Mouse (Mus musculus) lung, embryonic 16.5 days (tissue): ENCODE measurements around the gene Mon2. TPM values are rescaled to one million over a fixed set of nuclear protein-coding genes. Genes with fewer than 3 reads are reported as not detected.
"Not testable (repeated sequence)": the region's sequence is repeated elsewhere in the genome, so short reads cannot be mapped to it uniquely, and the experiment has no call there.

Source experiments
- ATAC-seq: fragments of 200-750 bp; cut with Nextera tagmentation; 2 replicates; pipeline ENCODE4 v1.8.0; 2017; ENCODE audit warnings: low read depth, mild to moderate bottlenecking, moderate library complexity
- H3K27ac ChIP-seq: fragments of 300-500 bp; sonication (generic); 2 replicates; pipeline ENCODE4 v1.5.1; 2014; ENCODE audit warnings: mild to moderate bottlenecking, control low read depth, low read length
- H3K27me3 ChIP-seq: fragments of 300-500 bp; sonication (generic); 2 replicates; pipeline ENCODE4 v1.6.1; 2014; ENCODE audit warnings: low read depth, low read length, mixed read lengths; ENCODE audit not compliant: control insufficient read depth, insufficient read depth
- H3K36me3 ChIP-seq: fragments of 300-500 bp; sonication (generic); 2 replicates; pipeline ENCODE4 v1.6.1; 2014; ENCODE audit warnings: low read length; ENCODE audit not compliant: control insufficient read depth, insufficient read depth
- H3K4me1 ChIP-seq: fragments of 300-500 bp; sonication (generic); replicated peaks from 2 replicates; pipeline ENCODE4 v1.6.1; 2014; ENCODE audit warnings: low read length, mixed read lengths; ENCODE audit not compliant: control insufficient read depth, insufficient read depth
- H3K4me2 ChIP-seq: fragments of 300-500 bp; sonication (generic); 2 replicates; pipeline ENCODE4 v1.6.1; 2014; ENCODE audit warnings: low read depth, low read length, control low read depth
- H3K4me3 ChIP-seq: fragments of 300-500 bp; sonication (generic); 2 replicates; pipeline ENCODE4 v1.5.1; 2014; ENCODE audit warnings: mild to moderate bottlenecking, low read length, control low read depth
- H3K9ac ChIP-seq: fragments of 300-500 bp; sonication (generic); 2 replicates; pipeline ENCODE4 v1.6.1; 2014; ENCODE audit warnings: low read length, control low read depth
- H3K9me3 ChIP-seq: fragments of 300-500 bp; sonication (generic); 2 replicates; pipeline ENCODE4 v1.6.1; 2016; ENCODE audit warnings: low read length; ENCODE audit not compliant: control insufficient read depth
- WGBS: fragments of 180-500 bp; shearing (Covaris S2); extraction: QIAGEN DNeasy Blood & Tissue Kit; methylation state at CpG from one replicate; pipeline ENCODE4 v1.1.7; 2014; 5-methylcytosine and 5-hydroxymethylcytosine counted together
- polyA plus RNA-seq: library from polyadenylated mRNA; unstranded; fragments of >200 nt; fragmentation: Nextera tagmentation; extraction: Ambion mirVana; gene quantifications from 2 replicates; pipeline ENCODE4 v1.2.1, GENCODE M21; 2015

The Mon2 gene
- polyA plus RNA-seq, 1 experiment from 2014 or later: 19.3 TPM

DNA sequence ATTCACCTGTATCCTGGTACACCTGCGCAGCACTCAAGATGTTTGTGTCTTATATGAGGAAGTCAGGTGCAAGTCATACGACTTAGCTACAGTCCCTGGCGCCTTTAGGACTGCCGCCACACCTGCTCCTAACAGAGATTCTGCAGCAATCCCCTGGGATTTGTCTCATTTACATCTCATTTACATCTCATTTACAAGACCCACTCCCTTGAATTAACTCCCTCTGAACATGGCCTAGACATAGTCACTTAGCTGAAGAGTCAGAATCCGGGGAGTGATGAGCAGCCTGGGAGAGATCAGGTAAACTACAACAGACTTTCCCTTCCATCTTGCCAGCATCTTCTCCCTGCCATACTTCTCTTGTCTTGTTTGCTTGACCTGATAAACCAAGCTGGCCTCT, 110.7 kb downstream of the Mon2 start:
- WGBS: 91% methylated on average over 4 of the region's 5 CpGs

DNA sequence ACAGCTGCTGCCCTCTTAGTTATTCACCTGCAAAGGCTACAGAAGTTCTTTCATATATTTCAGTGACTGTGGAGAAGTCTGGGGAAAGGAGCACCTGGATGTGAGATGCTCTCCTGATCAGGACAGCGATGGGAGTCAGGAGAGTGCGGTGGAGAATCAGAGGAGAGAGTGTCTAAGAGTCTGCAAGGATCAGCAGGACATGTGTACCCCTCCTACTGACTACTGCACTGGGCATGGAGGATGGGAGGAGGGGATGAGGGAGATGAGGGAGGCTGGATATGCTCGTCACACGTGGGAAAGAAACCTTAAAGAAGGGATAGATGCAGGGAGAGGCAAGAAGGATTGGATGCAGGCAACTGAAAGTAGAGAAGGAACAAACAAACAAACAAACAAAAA, 112.1 kb downstream of the Mon2 start:
- H3K36me3 ChIP-seq: no peaks in the 10 kb centered on the region
- no peaks in the 10 kb centered on the region for H3K27me3 ChIP-seq
- H3K4me1 ChIP-seq: peaks cover 8% of the 10 kb centered on the region
- ATAC-seq: no peak
- WGBS: 46% methylated on average over 4 of the region's 4 CpGs
- no peak overlapping the region for H3K4me2 ChIP-seq
- peak overlapping the region; percentile 49; the same call in 1 of the 2 replicates for H3K9ac ChIP-seq
- H3K27ac ChIP-seq: no peak overlapping the region
- H3K4me3 ChIP-seq: no peak overlapping the region
- H3K9me3 ChIP-seq: no peaks in the 10 kb centered on the region

More for the DNA sequence above, 110.7 kb downstream of the Mon2 start:
- not testable (repeated sequence) for H3K9ac ChIP-seq, H3K4me3 ChIP-seq, H3K4me2 ChIP-seq, H3K4me1 ChIP-seq, H3K36me3 ChIP-seq, H3K27me3 ChIP-seq, H3K27ac ChIP-seq, ATAC-seq, H3K9me3 ChIP-seq

DNA sequence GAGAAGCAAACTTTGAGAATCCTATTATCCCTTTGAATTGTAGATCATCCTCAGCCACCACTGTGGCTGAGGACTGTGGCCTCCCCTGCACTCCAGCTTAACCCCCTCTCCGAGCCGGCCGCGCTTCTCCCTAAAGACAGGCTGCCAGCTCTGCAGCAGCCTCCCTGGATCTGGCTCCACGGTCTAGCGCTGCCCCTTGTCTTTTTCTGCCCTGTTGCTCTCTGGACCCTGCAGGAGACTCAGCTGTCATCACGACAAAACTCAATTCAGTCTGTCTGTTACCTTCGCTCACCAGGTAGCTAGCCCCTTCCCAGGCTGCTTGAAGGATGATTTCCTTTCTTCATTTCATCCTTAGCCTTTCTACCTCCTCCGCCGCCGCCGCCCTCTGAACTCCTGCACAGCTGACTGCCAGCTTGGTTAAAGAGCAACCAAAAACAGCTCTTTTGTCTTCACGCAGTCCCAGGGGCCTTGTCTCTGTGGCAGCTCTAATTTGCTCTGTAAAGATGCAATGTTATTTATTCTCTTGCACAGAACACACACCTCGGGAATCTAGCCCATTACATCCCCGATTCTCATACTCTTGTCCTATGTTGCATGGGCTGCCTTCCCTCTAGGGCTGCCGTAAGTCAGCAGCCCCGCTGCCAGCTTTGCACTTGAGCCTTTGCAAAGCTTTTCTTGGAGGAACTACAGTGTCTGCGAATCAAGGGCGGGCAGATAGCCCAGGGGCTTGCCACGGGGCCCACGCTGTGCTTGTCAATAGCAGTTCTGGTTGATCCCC, 112.7 kb downstream of the Mon2 start:
- H3K27me3 ChIP-seq: no peaks in the 10 kb centered on the region
- H3K4me2 ChIP-seq: peak overlapping the region; percentile 52
- ATAC-seq: no peak
- WGBS: 7% methylated on average over 21 of the region's 21 CpGs
- H3K27ac ChIP-seq: no peak overlapping the region
- peak overlapping the region; percentile 21 for H3K4me3 ChIP-seq
- H3K36me3 ChIP-seq: no peaks in the 10 kb centered on the region
- H3K9me3 ChIP-seq: no peaks in the 10 kb centered on the region
- H3K4me1 ChIP-seq: peaks cover 8% of the 10 kb centered on the region
- peak overlapping the region; percentile 49; the same call in 1 of the 2 replicates for H3K9ac ChIP-seq

GRCm38 (mm10) chr10:122962651-122963050, 113.7 kb downstream of the Mon2 start:
- Histone ChIP-seq H3K9me3 (no peaks in the 10 kb centered on the region), H3K4me1 (peaks cover 8% of the 10 kb centered on the region), H3K27me3 (no peaks in the 10 kb centered on the region), H3K4me3 (no peak overlapping the region), H3K27ac (no peak overlapping the region), H3K9ac (no peak overlapping the region), H3K4me2 (no peak overlapping the region), H3K36me3 (no peaks in the 10 kb centered on the region)
- 72% methylated on average over 9 of the region's 9 CpGs for WGBS
- ATAC-seq: no peak

DNA sequence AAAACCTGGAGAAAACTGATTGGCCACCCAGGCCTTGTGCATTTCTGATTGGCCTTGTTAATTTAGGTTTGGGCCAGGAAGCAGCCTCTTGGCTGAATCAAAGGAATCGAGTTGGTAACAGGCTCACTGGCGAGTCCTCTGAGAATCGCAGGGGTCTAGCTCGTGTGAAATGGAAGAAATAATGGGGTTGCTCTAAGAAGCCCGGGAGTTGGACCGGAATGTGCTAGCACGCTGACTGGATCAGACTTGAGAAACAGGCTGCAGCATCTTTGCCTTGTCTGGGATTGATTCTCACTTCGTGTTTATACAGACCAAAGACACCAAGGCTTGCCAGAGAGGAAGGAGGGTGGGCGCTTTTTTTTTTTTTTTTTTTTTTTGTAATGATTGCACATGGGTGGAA, 114.8 kb downstream of the Mon2 start:
- no peaks in the 10 kb centered on the region for H3K36me3 ChIP-seq
- H3K9me3 ChIP-seq: no peaks in the 10 kb centered on the region
- no peak overlapping the region for H3K4me2 ChIP-seq
- no peak overlapping the region for H3K9ac ChIP-seq
- H3K27me3 ChIP-seq: no peaks in the 10 kb centered on the region
- ATAC-seq: peak; percentile 21; the same call in 1 of the 2 replicates
- no peak overlapping the region for H3K27ac ChIP-seq
- no peak overlapping the region for H3K4me3 ChIP-seq
- 50% methylated on average over 9 of the region's 9 CpGs for WGBS
- H3K4me1 ChIP-seq: peaks cover 8% of the 10 kb centered on the region

GRCm38 (mm10) chr10:122960738-122961137, 115.6 kb downstream of the Mon2 start:
- peak overlapping the region; percentile 28; the same call in 1 of the 2 replicates for H3K9ac ChIP-seq
- ATAC-seq: peak; percentile 32; the same call in 1 of the 2 replicates
- H3K9me3 ChIP-seq: no peaks in the 10 kb centered on the region
- no peak overlapping the region for H3K27ac ChIP-seq
- H3K27me3 ChIP-seq: no peaks in the 10 kb centered on the region
- 41% methylated on average over 16 of the region's 16 CpGs for WGBS
- H3K4me2 ChIP-seq: peak overlapping the region; percentile 9; the same call in 1 of the 2 replicates
- peaks cover 8% of the 10 kb centered on the region for H3K4me1 ChIP-seq
- H3K36me3 ChIP-seq: no peaks in the 10 kb centered on the region
- H3K4me3 ChIP-seq: no peak overlapping the region

- H3K4me3 ChIP-seq: no peak overlapping the region
- 62% methylated on average over 16 of the region's 16 CpGs for WGBS
- peaks cover 8% of the 10 kb centered on the region for H3K4me1 ChIP-seq
- no peaks in the 10 kb centered on the region for H3K9me3 ChIP-seq
- no peaks in the 10 kb centered on the region for H3K36me3 ChIP-seq
- no peak overlapping the region for H3K27ac ChIP-seq
- ATAC-seq: no peak
- H3K9ac ChIP-seq: no peak overlapping the region
- no peak overlapping the region for H3K4me2 ChIP-seq
- no peaks in the 10 kb centered on the region for H3K27me3 ChIP-seq
Observed at GRCm38 (mm10) chr10:122960216-122960615, 116.1 kb downstream of the Mon2 start.

DNA sequence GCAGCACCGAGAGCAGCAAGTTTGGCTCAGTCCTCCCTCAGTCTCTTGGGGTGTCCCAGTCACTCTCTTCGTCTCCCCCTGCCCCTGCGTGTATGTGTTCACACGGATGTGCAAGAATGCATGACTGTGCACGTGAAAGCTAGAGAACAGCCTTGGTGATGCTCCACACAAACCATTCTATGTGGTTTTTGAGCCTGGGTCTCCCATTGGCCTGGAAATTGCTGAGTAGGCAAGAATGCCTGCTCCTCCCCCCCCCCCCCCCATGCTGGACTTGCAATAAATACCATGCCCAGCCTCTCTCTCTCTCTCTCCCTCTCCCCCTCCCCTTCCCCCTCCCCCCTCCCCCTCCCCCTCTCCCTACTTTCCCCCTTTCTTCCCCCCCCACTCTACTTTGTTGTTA, 117.6 kb downstream of the Mon2 start:
- no peak for ATAC-seq
- Histone ChIP-seq H3K4me1 (peaks cover 5% of the 10 kb centered on the region), H3K27me3 (no peaks in the 10 kb centered on the region), H3K27ac (no peak overlapping the region), H3K36me3 (no peaks in the 10 kb centered on the region), H3K4me2 (no peak overlapping the region), H3K9me3 (no peaks in the 10 kb centered on the region), H3K9ac (no peak overlapping the region), H3K4me3 (no peak overlapping the region)
- 82% methylated on average over 5 of the region's 5 CpGs for WGBS

DNA sequence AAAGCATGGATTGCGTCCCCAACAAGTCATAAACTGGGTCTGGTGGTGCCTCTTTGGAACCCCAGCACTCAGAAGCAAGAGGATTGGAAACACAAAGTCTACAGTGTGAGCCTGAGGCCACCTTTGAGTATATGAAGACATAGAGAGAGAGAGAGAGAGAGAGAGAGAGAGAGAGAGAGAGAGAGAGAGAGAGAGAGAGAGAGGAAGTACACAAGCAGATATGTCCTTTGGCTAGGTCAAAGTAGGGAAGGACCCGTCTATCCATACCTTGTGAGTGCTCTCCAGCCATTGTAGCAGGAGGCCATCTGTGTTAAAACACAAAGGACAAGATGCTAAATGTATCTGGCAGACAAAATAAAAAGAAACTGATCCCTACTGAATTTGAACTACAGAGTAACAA, 118.4 kb downstream of the Mon2 start:
- no peak overlapping the region for H3K4me3 ChIP-seq

More for the DNA sequence above, 118.4 kb downstream of the Mon2 start:
- no peak overlapping the region for H3K4me2 ChIP-seq
- no peak for ATAC-seq
- H3K36me3 ChIP-seq: no peaks in the 10 kb centered on the region
- 54% methylated on average over 2 of the region's 2 CpGs for WGBS
- no peaks in the 10 kb centered on the region; the same call in 1 of the 2 replicates for H3K4me1 ChIP-seq
- H3K27me3 ChIP-seq: no peaks in the 10 kb centered on the region
- H3K27ac ChIP-seq: no peak overlapping the region
- no peak overlapping the region for H3K9ac ChIP-seq
- H3K9me3 ChIP-seq: no peaks in the 10 kb centered on the region
